Mouse (Mus musculus): ENCODE data around the gene Kdm4c. TPM values are rescaled to one million over a fixed set of nuclear protein-coding genes. Genes with fewer than 3 reads are reported as not detected.
"Not testable (repeated sequence)": the region's sequence is repeated elsewhere in the genome, so short reads cannot be mapped to it uniquely, and the experiment has no call there.

The Kdm4c gene
- total RNA-seq, 4 experiments from 2014 or later: 24.3 to 27.3 (median 26.7) TPM

- DNase-seq (ENCODE audit: low spot score in 2 of 2): no peak
Measured at GRCm38 (mm10) chr4:74311135-74311534, 68.8 kb downstream of the Kdm4c start.

GRCm38 (mm10) chr4:74312858-74313257 is 70.6 kb downstream of the Kdm4c start:
- DNase-seq (ENCODE audit: low spot score in 2 of 2): no peak

- DNase-seq (ENCODE audit: low spot score in 2 of 2): no peak
Measured at GRCm38 (mm10) chr4:74315388-74315787, 73.1 kb downstream of the Kdm4c start.

GRCm38 (mm10) chr4:74319313-74319712 is 77.0 kb downstream of the Kdm4c start:
- DNase-seq (ENCODE audit: low spot score in 2 of 2): no peak

GRCm38 (mm10) chr4:74357479-74357878 is 115.2 kb downstream of the Kdm4c start:
- DNase-seq (ENCODE audit: low spot score in 2 of 2): no peak

- no peak for DNase-seq (ENCODE audit: low spot score in 2 of 2)
Measured at GRCm38 (mm10) chr4:74360274-74360673, 118.0 kb downstream of the Kdm4c start.

DNA sequence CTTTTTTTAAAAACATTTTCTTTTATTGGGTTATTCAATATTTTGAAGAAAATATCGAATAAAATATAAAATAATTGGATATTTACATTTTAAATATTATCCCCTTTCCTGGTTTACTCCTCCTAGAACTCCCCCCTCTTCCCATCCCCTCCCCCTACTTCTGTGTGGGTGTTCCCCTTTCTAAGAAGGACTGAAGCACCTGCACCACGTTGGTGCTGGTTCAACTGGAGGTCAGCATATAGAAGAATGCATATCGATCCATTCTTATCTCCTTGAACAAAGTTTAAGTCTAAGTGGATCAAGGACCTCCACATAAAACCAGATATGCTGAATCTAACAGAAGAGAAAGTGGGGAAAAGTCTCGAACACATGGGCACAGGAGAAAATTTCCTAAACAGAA is 144.3 kb downstream of the Kdm4c start:
- DNase-seq (ENCODE audit: low spot score in 2 of 2): no peak

- DNase-seq (ENCODE audit: low spot score in 2 of 2): no peak
Measured at GRCm38 (mm10) chr4:74393162-74393561, 150.9 kb downstream of the Kdm4c start.

DNA sequence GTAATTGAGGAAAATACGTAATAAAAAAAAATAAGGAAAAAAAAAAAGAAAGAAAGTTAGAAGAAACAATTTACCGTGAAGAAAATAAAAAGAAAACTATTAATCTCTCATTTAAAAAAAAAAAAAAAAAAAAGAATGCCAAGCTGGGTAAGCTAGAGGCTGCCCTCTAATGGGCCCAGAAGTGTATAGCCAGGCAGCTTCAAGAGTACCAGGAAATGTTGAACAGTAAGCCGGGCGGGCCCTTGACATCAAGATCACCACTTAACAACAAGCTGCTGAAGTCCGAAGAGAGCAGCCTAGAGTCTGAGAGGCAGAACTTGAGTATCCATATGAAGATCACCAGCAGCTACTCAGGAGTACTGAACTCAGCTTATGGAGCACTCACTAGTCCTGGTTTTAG is 154.3 kb downstream of the Kdm4c start:
- DNase-seq (ENCODE audit: low spot score in 2 of 2): no peak

GRCm38 (mm10) chr4:74401617-74402313 is 159.5 kb downstream of the Kdm4c start:
- not testable (repeated sequence) for DNase-seq (ENCODE audit: low spot score in 2 of 2)

- no peak for DNase-seq (ENCODE audit: low spot score in 2 of 2)
Measured at GRCm38 (mm10) chr4:74408731-74409130, 166.4 kb downstream of the Kdm4c start.

- DNase-seq (ENCODE audit: low spot score in 2 of 2): no peak
Measured at GRCm38 (mm10) chr4:74419794-74420193, 177.5 kb downstream of the Kdm4c start.

Other genes with a start within 250 kb of the Kdm4c start
- gene Frmd3, start 229.1 kb upstream of the Kdm4c start, total RNA-seq (2022): 1 to 10 TPM; 6.4 to 6.7 (median 6.5) TPM